ENCODE assay signal across 13 mouse cellular contexts in the genomic region with DNA sequence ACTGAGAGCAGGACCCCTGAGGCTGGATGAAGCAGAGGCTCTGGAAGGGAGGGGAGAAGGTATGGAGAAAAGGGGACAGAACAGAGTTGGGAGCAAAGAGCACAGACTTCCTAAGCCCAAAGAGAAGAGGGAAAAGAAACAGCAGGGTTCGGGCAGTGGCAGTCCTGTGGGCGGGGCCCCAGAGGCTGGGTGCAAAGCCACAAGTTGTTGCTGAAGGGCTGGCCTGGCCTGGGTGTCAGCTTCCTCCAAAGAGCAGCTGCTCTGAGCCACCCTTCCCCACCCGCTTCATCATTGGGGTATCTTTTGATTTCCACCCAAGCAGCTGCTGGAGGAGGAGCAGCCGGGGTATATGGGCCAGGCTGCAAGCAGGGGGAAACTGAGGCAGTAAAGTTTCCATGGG. TPM values are rescaled to one million over a fixed set of nuclear protein-coding genes. Genes with fewer than 3 reads are reported as not detected.
DNase-seq lines count a peak whose midpoint lies in the region; ATAC-seq lines count a peak whose summit lies in the region.
"Had no signal": no experiment of that assay in that cellular context is flagged by ENCODE, and none has a peak within 500 bp of the region (broad histone marks: within the 10 kb centered on the region; RNA-seq: fewer than 3 reads in every experiment).

No protein-coding gene starts in this region.

- H3K27ac ChIP-seq in embryonic facial prominence, embryonic 14.5 days (replicated peaks; ENCODE audit: low read depth, low read length) = peak overlapping the region; percentile 67
- 0 out of 2 replicates have a peak overlapping the region, but pooled peaks have one; percentile 74 for H3K27ac ChIP-seq in heart, embryonic 15.5 days
- H3K27ac ChIP-seq: forebrain, embryonic 12.5 days; hindbrain, postnatal 0 days; macrophage; neural tube, embryonic 12.5 days had no signal

- H3K4me2 ChIP-seq in embryonic facial prominence, embryonic 14.5 days (ENCODE audit: low read depth, low read length) = no peak overlapping the region
- H3K4me2 ChIP-seq in heart, embryonic 15.5 days = no peak overlapping the region
- H3K4me2 ChIP-seq: forebrain, embryonic 12.5 days; neural tube, embryonic 12.5 days had no signal

- H3K4me3 ChIP-seq in embryonic facial prominence, embryonic 14.5 days (ENCODE audit: low read depth, low read length) = no peak overlapping the region
- H3K4me3 ChIP-seq in heart, embryonic 15.5 days = no peak overlapping the region
- H3K4me3 ChIP-seq: forebrain, embryonic 12.5 days; neural tube, embryonic 12.5 days had no signal

- H3K4me1 ChIP-seq in embryonic facial prominence, embryonic 14.5 days (ENCODE audit: control insufficient read depth, insufficient read depth, low read length) = peaks cover 7% of the 10 kb centered on the region
- peaks cover 35% of the 10 kb centered on the region for H3K4me1 ChIP-seq in heart, embryonic 15.5 days (replicated peaks)
- H3K4me1 ChIP-seq: forebrain, embryonic 12.5 days; neural tube, embryonic 12.5 days had no signal

- WGBS in embryonic facial prominence, embryonic 14.5 days = 64% methylated on average over 3 of the region's 4 CpGs
- WGBS in heart, embryonic 15.5 days = 69% methylated on average over 4 of the region's 4 CpGs

- intact Hi-C loops in left cerebral cortex, postnatal 14 days (cut with DNase I) = no loop called here

- peak; percentile 49 to 74 for DNase-seq in spleen, postnatal 4 days (ENCODE audit: low spot score in 2 of 2)
- no peak for DNase-seq in spleen, adult 12 weeks (ENCODE audit: low spot score)
- DNase-seq in embryonic facial prominence, embryonic 14.5 days (ENCODE audit: low spot score) = peak; percentile 70
- no peak for DNase-seq in layer of hippocampus, postnatal 25 days (ENCODE audit: extremely low spot score in 1 of 2, low spot score in 1 of 2)
- DNase-seq in left cerebral cortex, postnatal 14 days (ENCODE audit: low spot score in 2 of 2) = no peak
- DNase-seq: cerebellum, postnatal 25 days; layer of hippocampus, postnatal 36 days had no signal

- no peak overlapping the region for H3K9ac ChIP-seq in embryonic facial prominence, embryonic 14.5 days (ENCODE audit: low read depth, low read length)
- no peak overlapping the region for H3K9ac ChIP-seq in heart, embryonic 15.5 days
- H3K9ac ChIP-seq: forebrain, embryonic 12.5 days; neural tube, embryonic 12.5 days had no signal

- no peaks in the 10 kb centered on the region for H3K9me3 ChIP-seq in embryonic facial prominence, embryonic 14.5 days (ENCODE audit: control insufficient read depth, low read length)
- H3K9me3 ChIP-seq in heart, embryonic 15.5 days (replicated peaks) = no peaks in the 10 kb centered on the region
- H3K9me3 ChIP-seq: forebrain, embryonic 12.5 days; neural tube, embryonic 12.5 days had no signal

- H3K27me3 ChIP-seq in embryonic facial prominence, embryonic 14.5 days (replicated peaks; ENCODE audit: control insufficient read depth, insufficient read depth, low read length) = no peaks in the 10 kb centered on the region
- no peaks in the 10 kb centered on the region for H3K27me3 ChIP-seq in heart, embryonic 15.5 days
- H3K27me3 ChIP-seq: neural tube, embryonic 12.5 days had no signal

- no peak for ATAC-seq in embryonic facial prominence, embryonic 14.5 days (ENCODE audit: low read depth)
- ATAC-seq in heart, embryonic 15.5 days (replicated peaks; ENCODE audit: insufficient number of reproducible peaks, insufficient read depth, low FRiP score, low read depth) = no peak
- ATAC-seq in monocyte, adult 5-6 weeks (replicated peaks; ENCODE audit: insufficient number of reproducible peaks, low FRiP score, low TSS enrichment, poor library complexity, severe bottlenecking) = peak; percentile 25; the same call in 1 of the 2 replicates
- ATAC-seq: hindbrain, postnatal 0 days had no signal

- H3K36me3 ChIP-seq in embryonic facial prominence, embryonic 14.5 days (ENCODE audit: control insufficient read depth, insufficient read depth, low read length) = peaks cover 32% of the 10 kb centered on the region
- H3K36me3 ChIP-seq in heart, embryonic 15.5 days = peaks cover 29% of the 10 kb centered on the region

RNA-seq across cellular contexts. Expression of a gene that starts 1.2 kb away (rescaled TPM):
- 235 and 334 TPM in 2 replicates for polyA plus RNA-seq in embryonic facial prominence, embryonic 14.5 days (2014; fragmentation: Nextera tagmentation; extraction: Ambion mirVana)
- 0.72 and 1.8 TPM in 2 replicates for polyA plus RNA-seq in heart, embryonic 15.5 days (2015; fragmentation: Nextera tagmentation; extraction: Ambion mirVana)
- 0.10 to 0.58 TPM (median 0.32 TPM) in 3 replicates for total RNA-seq in monocyte, adult 5-6 weeks (2017)
- total RNA-seq in layer of hippocampus, postnatal 25 days (2021) = 1 to 10 TPM in 1 of 2 experiments, under 1 TPM in 1; 0.76 to 1.0 TPM
- total RNA-seq in left cerebral cortex, postnatal 14 days (2021) = under 1 TPM in 1 of 2 experiments, not detected in 1; 0.21 TPM
- polyA plus RNA-seq: macrophage had no signal

RNA-seq across cellular contexts. Expression of a gene that starts 11.1 kb away (rescaled TPM):
- 44.3 and 46.3 TPM in 2 replicates for polyA plus RNA-seq in embryonic facial prominence, embryonic 14.5 days (2014; fragmentation: Nextera tagmentation; extraction: Ambion mirVana)
- 37.1 and 45.2 TPM in 2 replicates for polyA plus RNA-seq in heart, embryonic 15.5 days (2015; fragmentation: Nextera tagmentation; extraction: Ambion mirVana)
- 9.4 to 32.9 TPM (median 15.4 TPM) in 3 replicates for total RNA-seq in monocyte, adult 5-6 weeks (2017)
- total RNA-seq in layer of hippocampus, postnatal 25 days (2021) = 10 to 100 TPM; 70.8 to 73.1 TPM
- 10 to 100 TPM; 68.4 to 75.0 TPM for total RNA-seq in left cerebral cortex, postnatal 14 days (2021)

RNA-seq across cellular contexts. Expression of a gene that starts 23.0 kb away (rescaled TPM):
- 127 and 130 TPM in 2 replicates for polyA plus RNA-seq in embryonic facial prominence, embryonic 14.5 days (2014; fragmentation: Nextera tagmentation; extraction: Ambion mirVana)
- 170 and 182 TPM in 2 replicates for polyA plus RNA-seq in heart, embryonic 15.5 days (2015; fragmentation: Nextera tagmentation; extraction: Ambion mirVana)
- total RNA-seq in monocyte, adult 5-6 weeks (2017) = 18.0 to 32.9 TPM (median 25.4 TPM) in 3 replicates
- total RNA-seq in layer of hippocampus, postnatal 25 days (2021) = 10 to 100 TPM; 77.2 to 78.8 TPM
- total RNA-seq in left cerebral cortex, postnatal 14 days (2021) = 10 to 100 TPM; 81.4 to 87.8 TPM

RNA-seq across cellular contexts. Expression of a gene that starts 35.6 kb away (rescaled TPM):
- polyA plus RNA-seq in embryonic facial prominence, embryonic 14.5 days (2014; fragmentation: Nextera tagmentation; extraction: Ambion mirVana) = 26.4 and 28.9 TPM in 2 replicates
- 16.3 and 22.8 TPM in 2 replicates for polyA plus RNA-seq in heart, embryonic 15.5 days (2015; fragmentation: Nextera tagmentation; extraction: Ambion mirVana)
- 37.8 to 61.5 TPM (median 58.5 TPM) in 3 replicates for total RNA-seq in monocyte, adult 5-6 weeks (2017)
- 10 to 100 TPM in 1 of 2 experiments, 1 to 10 TPM in 1; 9.8 to 13.5 TPM for total RNA-seq in layer of hippocampus, postnatal 25 days (2021)
- 10 to 100 TPM; 11.4 to 12.6 TPM for total RNA-seq in left cerebral cortex, postnatal 14 days (2021)

RNA-seq across cellular contexts. Expression of a gene that starts 39.1 kb away (rescaled TPM):
- 49.8 and 54.8 TPM in 2 replicates for polyA plus RNA-seq in embryonic facial prominence, embryonic 14.5 days (2014; fragmentation: Nextera tagmentation; extraction: Ambion mirVana)
- 31.0 and 42.0 TPM in 2 replicates for polyA plus RNA-seq in heart, embryonic 15.5 days (2015; fragmentation: Nextera tagmentation; extraction: Ambion mirVana)
- 23.4 to 73.3 TPM (median 30.7 TPM) in 3 replicates for total RNA-seq in monocyte, adult 5-6 weeks (2017)
- total RNA-seq in layer of hippocampus, postnatal 25 days (2021) = 100 to 1,000 TPM; 101 to 134 TPM
- 100 to 1,000 TPM; 116 to 119 TPM for total RNA-seq in left cerebral cortex, postnatal 14 days (2021)

Comparison
In these comparisons a context has a peak if more than half of its experiments do, and no peak if none do; other contexts are left out.
1. DNase-seq: peak in spleen, postnatal 4 days (2 of 2) and embryonic facial prominence, embryonic 14.5 days (single experiment); none in spleen, adult 12 weeks (single experiment), layer of hippocampus, postnatal 25 days (0 of 2) and left cerebral cortex, postnatal 14 days (0 of 2).